18 mouse cellular contexts compared by ENCODE assay signal in genomic region chr4:71488059-71488458, GRCm38 (mm10).
A peak's percentile ranks its signal among the peaks of the same experiment; 100 is the strongest.
DNase-seq lines count a peak whose midpoint lies in the region; ATAC-seq and TF ChIP-seq lines count a peak whose summit lies in the region.
"Had no signal": no experiment of that assay in that cellular context is flagged by ENCODE, and none has a peak within 500 bp of the region (broad histone marks: within the 10 kb centered on the region; RNA-seq: fewer than 3 reads in every experiment).

No protein-coding gene starts in this region.

- H3K4me2 ChIP-seq in forebrain, embryonic 11.5 days (ENCODE audit: low read depth, low read length, severe bottlenecking), result no peak overlapping the region
- no peak overlapping the region for H3K4me2 ChIP-seq in forebrain, postnatal 0 days (ENCODE audit: low read depth)

- ATAC-seq in forebrain, embryonic 11.5 days (replicated peaks; ENCODE audit: low FRiP score), result no peak
- ATAC-seq in forebrain, postnatal 0 days, result no peak
- ATAC-seq: activated CD4-positive, CD25-positive, alpha-beta regulatory T cell, adult 4 months; CD4-positive, CD25-positive, alpha-beta regulatory T cell, adult 4 months; Patski had no signal

- H3K36me3 ChIP-seq in forebrain, embryonic 11.5 days (ENCODE audit: control insufficient read depth, insufficient read depth, low read length), result no peaks in the 10 kb centered on the region
- H3K36me3 ChIP-seq in forebrain, postnatal 0 days (ENCODE audit: insufficient read depth), result no peaks in the 10 kb centered on the region
- H3K36me3 ChIP-seq: G1E had no signal

- H3K9me3 ChIP-seq in forebrain, embryonic 11.5 days (ENCODE audit: control insufficient read depth, low read length), result no peaks in the 10 kb centered on the region
- no peaks in the 10 kb centered on the region for H3K9me3 ChIP-seq in forebrain, postnatal 0 days (ENCODE audit: low read length)
- H3K9me3 ChIP-seq: G1E had no signal

- H3K27ac ChIP-seq in forebrain, embryonic 11.5 days (ENCODE audit: low read depth, low read length), result no peak overlapping the region
- no peak overlapping the region for H3K27ac ChIP-seq in forebrain, postnatal 0 days (ENCODE audit: low read depth, low read length)

- DNase-seq in forebrain, embryonic 11.5 days (ENCODE audit: low spot score), result peak; percentile 51
- DNase-seq in forebrain, postnatal 0 days, result no peak
- DNase-seq in retina, postnatal 1 day, result peak; percentile 53
- DNase-seq in retina, embryonic 14.5 days (ENCODE audit: low spot score), result no peak
- DNase-seq: adrenal gland, adult 2 months; adrenal gland, adult 8-10 months; adrenal gland, postnatal 10 days; adrenal gland, postnatal 14 days; adrenal gland, postnatal 25 days; adrenal gland, postnatal 36 days; B cell, adult 2 months; cerebellum, adult 11 months; cerebellum, adult 18-20 months had no signal

- 94% methylated on average over 9 of the region's 9 CpGs for WGBS in forebrain, embryonic 11.5 days
- WGBS in forebrain, postnatal 0 days, result 94% methylated on average over 9 of the region's 9 CpGs

- peaks cover 10% of the 10 kb centered on the region for H3K4me1 ChIP-seq in forebrain, embryonic 11.5 days (replicated peaks; ENCODE audit: control insufficient read depth, insufficient read depth, low read length)
- peaks cover 6% of the 10 kb centered on the region; the same call in 1 of the 2 replicates for H3K4me1 ChIP-seq in forebrain, postnatal 0 days (ENCODE audit: insufficient read depth)

- no peak overlapping the region for H3K4me3 ChIP-seq in forebrain, embryonic 11.5 days (ENCODE audit: low read depth, low read length)
- H3K4me3 ChIP-seq in forebrain, postnatal 0 days (ENCODE audit: low read depth, low read length), result no peak overlapping the region

- TF ChIP-seq CTCF in forebrain, postnatal 0 days (IDR thresholded peaks at IDR 0.05; ENCODE audit: low read depth), result no peak

- H3K27me3 ChIP-seq in forebrain, embryonic 11.5 days (ENCODE audit: control insufficient read depth, insufficient read depth, low read length), result peaks cover 15% of the 10 kb centered on the region
- no peaks in the 10 kb centered on the region for H3K27me3 ChIP-seq in forebrain, postnatal 0 days (ENCODE audit: insufficient read depth, low read length)
- H3K27me3 ChIP-seq: CH12.LX had no signal

- no peak overlapping the region for H3K9ac ChIP-seq in forebrain, embryonic 11.5 days (ENCODE audit: low read length)
- no peak overlapping the region for H3K9ac ChIP-seq in forebrain, postnatal 0 days

Comparison
In these comparisons a context has a peak if more than half of its experiments do, and no peak if none do; other contexts are left out.
1. DNase-seq: peak in forebrain, embryonic 11.5 days (single experiment) and retina, postnatal 1 day (single experiment); none in forebrain, postnatal 0 days (single experiment) and retina, embryonic 14.5 days (single experiment).